Mouse (Mus musculus) layer of hippocampus, postnatal 36 days (tissue): Measurements from ENCODE around the gene A730071L15Rik. TPM values are rescaled to one million over a fixed set of nuclear protein-coding genes. Genes with fewer than 3 reads are reported as not detected.

Experiments used
- DNase-seq, 2 experiments: peaks; one replicate each; pipeline ENCODE4 v3.0.0; 2022
- total RNA-seq, 2 experiments: library from RNA; stranded (reverse); gene quantifications; 2 replicates each; pipeline ENCODE4 v1.2.3; 2021

A730071L15Rik gene
- total RNA-seq: under 1 TPM in 1 of 2 experiments, not detected in 1; 0.50 TPM

- DNase-seq: no peak
These were observed at the start of gene A730071L15Rik for GRCm38 (mm10) chr11:6199410-6200086. TSS of gene A730071L15Rik (plus strand) at chr11:6200029.

- no peak for DNase-seq
These were observed 47.0 kb upstream of the A730071L15Rik start for GRCm38 (mm10) chr11:6152864-6153263.

GRCm38 (mm10) chr11:6154211-6154701 lies 45.6 kb upstream of the A730071L15Rik start:
- no peak for DNase-seq

GRCm38 (mm10) chr11:6156651-6157050 lies 43.2 kb upstream of the A730071L15Rik start:
- DNase-seq: no peak

- DNase-seq: no peak
These were observed 42.7 kb upstream of the A730071L15Rik start for GRCm38 (mm10) chr11:6157119-6157518.

GRCm38 (mm10) chr11:6158515-6158914 lies 41.3 kb upstream of the A730071L15Rik start:
- no peak for DNase-seq

GRCm38 (mm10) chr11:6159704-6160275 lies 40.0 kb upstream of the A730071L15Rik start:
- DNase-seq: no peak

- no peak for DNase-seq
These were observed 39.1 kb upstream of the A730071L15Rik start for GRCm38 (mm10) chr11:6160663-6161271.

- no peak for DNase-seq
These were observed 38.3 kb upstream of the A730071L15Rik start for GRCm38 (mm10) chr11:6161549-6161948.

GRCm38 (mm10) chr11:6163062-6163461 lies 36.8 kb upstream of the A730071L15Rik start:
- DNase-seq: no peak

GRCm38 (mm10) chr11:6163706-6164105 lies 36.1 kb upstream of the A730071L15Rik start:
- no peak for DNase-seq

- no peak for DNase-seq
These were observed 35.0 kb upstream of the A730071L15Rik start for GRCm38 (mm10) chr11:6164781-6165180.

- DNase-seq: no peak
These were observed 34.3 kb upstream of the A730071L15Rik start for GRCm38 (mm10) chr11:6165391-6166081.

GRCm38 (mm10) chr11:6166351-6166750 lies 33.5 kb upstream of the A730071L15Rik start:
- DNase-seq: no peak

- no peak for DNase-seq
These were observed 30.7 kb upstream of the A730071L15Rik start for GRCm38 (mm10) chr11:6169041-6169663.

GRCm38 (mm10) chr11:6174719-6175118 lies 25.1 kb upstream of the A730071L15Rik start:
- no peak for DNase-seq

GRCm38 (mm10) chr11:6175506-6175905 lies 24.3 kb upstream of the A730071L15Rik start:
- DNase-seq: no peak

GRCm38 (mm10) chr11:6177781-6178420 lies 21.9 kb upstream of the A730071L15Rik start:
- no peak for DNase-seq

- DNase-seq: peak in 1 of 2 experiments; percentile 37
These were observed 21.1 kb upstream of the A730071L15Rik start for GRCm38 (mm10) chr11:6178673-6179166.

GRCm38 (mm10) chr11:6179194-6179593 lies 20.6 kb upstream of the A730071L15Rik start:
- DNase-seq: peak in 1 of 2 experiments; percentile 31

GRCm38 (mm10) chr11:6180811-6181399 lies 18.9 kb upstream of the A730071L15Rik start:
- DNase-seq: no peak
